Mouse (Mus musculus): Measurements from ENCODE around the gene Ap3s2.

Ap3s2 gene

DNA sequence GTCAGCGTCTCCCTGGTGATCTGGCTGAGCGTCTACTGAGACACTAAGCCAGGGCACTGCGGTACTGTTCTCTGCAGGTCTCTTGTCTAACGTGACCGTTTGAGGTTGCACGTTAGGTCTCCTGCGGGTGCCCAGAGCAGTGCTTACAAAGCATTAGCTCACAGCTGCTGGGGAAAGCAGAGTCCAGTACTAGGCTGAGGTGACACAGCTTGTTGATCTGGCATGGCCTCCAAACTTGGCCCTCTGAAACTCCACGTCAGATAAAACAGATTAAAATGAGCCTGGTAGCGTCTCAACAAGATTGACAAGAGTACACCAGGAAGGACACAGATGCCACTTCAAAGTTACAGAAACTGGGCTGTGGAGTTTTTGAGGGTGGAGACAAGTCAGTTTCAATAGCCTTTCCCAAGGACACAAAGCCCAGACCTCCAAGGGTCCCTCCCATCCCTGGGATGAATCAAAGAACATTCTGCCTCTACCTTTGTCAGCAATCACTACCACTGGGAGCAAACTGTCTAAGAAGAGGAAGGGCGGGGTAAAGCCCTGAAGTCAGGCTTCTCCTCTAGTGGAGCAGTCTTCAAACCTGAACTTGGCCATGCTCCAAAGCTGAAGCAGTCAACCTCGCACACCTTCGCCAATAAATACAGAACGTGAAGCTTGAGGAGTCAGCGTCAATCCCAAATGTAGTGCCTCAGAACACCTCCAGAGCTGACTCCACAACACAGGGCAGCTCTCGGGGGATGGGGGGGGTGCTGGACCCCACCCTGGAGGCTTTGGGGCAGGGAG, 29.8 kb downstream of the Ap3s2 start:
- no peak for DNase-seq (ENCODE audit: low read depth, low spot score)

DNA sequence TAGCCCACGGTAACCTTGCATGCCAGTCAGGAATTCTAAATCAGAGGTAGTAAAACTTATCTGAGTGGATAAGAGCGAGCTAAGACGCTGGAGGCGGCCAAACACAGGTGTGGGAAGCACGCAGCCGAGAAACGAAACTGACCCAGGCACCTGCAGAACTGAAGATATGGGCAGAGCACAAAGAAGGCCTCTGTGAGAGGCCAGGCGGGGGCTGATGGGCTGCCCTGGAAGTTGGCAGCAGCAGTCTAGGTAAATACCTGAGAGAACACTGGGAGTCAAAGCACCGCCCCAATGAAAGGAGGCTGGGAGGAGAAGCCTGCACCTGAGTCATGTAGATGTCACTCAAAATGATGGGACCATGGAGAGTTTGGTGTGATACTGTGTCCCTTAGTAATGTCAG, 31.8 kb downstream of the Ap3s2 start:
- no peak for DNase-seq (ENCODE audit: low read depth, low spot score)

DNA sequence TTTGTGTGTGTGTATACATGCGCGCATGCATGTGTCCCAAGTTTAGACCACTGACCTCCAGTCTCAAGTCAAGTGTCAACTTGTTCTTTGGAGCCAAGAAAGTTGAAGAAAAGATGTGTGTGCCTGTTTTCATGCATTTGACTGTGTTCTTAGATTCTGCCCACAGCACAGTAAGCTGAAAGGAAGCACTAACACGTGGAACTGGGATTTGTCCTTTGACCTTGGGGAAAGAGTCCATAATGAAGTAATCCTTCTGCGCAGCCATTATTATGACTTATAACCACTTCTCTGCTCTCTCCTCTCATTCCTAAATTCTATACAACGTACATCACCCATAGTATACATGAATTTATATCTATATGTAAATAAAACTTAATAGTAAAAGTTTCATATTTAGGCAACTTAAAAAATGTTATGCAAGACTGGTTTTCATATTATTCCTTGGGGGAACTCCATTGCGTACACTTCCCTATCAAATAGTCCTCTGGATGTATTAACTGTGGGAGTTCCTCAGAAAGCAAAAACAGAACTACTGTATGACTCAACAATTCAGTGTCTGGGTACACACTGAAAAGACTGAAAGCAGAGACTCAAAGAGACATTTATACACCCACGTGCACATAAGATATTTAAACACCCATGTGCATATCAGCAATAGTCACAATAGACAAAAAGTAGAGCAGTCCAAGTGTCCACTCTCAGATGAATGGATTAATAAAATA, 36.7 kb downstream of the Ap3s2 start:
- no peak for DNase-seq (ENCODE audit: low read depth, low spot score)

DNA sequence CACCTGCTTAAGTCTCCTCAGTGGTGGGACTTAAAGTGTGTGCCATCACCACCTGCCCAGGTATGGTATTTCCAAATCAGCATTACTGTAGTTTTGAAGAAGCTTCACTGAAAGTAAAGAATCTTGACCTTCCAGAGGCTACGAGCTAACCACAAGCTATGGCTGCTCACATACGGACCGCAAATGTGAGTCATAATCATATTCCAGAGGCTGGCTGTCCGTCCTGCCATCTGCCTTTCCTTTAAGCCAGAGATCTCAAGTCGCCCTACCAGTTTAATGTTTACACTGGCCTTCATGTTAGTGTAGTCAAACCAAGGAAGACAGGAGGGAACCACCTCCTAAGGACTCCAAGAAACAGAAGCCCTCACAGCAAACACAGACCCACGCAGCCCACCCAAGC, 38.5 kb downstream of the Ap3s2 start:
- no peak for DNase-seq (ENCODE audit: low read depth, low spot score)

DNA sequence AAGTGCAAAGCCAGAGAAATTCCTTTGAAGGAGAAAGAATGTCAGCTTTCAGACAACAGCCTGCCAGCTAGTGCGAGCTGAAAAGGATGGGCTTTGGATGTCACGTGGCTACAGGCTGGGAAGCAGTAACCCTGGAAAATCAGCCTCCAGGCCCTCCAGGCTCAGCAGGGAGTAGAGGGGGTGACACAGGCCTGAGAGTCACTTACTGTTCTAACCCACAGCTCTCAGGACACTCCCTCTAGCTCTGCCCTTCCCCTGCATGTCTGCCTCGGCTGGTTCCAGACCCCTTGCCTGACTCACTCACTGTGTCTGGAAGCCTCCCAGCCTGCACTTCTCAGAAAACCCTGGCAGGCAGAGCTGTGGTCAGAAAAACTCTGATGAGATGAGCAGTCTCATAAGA, 39.5 kb downstream of the Ap3s2 start:
- no peak for DNase-seq (ENCODE audit: low read depth, low spot score)

DNA sequence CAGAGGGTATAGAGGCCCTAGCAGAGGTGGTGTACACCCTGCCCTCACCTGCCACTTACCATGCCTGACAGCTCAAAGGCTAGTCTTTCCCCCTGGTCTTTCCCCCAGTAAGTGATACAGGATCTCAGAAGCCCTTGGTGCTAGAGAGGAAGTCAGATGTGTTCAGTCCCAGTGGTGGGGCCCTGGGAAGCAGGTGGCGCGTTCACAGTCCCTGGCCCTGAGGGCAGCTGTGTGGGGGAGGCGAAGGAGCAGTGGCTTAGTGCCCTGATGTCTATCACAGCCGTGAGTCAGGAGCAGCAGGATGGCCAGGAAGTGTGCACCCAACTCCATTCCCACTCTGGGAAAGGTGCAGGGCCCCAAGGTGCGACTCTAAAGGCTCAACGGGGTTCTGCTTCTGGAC, 40.4 kb downstream of the Ap3s2 start:
- no peak for DNase-seq (ENCODE audit: low read depth, low spot score)

DNA sequence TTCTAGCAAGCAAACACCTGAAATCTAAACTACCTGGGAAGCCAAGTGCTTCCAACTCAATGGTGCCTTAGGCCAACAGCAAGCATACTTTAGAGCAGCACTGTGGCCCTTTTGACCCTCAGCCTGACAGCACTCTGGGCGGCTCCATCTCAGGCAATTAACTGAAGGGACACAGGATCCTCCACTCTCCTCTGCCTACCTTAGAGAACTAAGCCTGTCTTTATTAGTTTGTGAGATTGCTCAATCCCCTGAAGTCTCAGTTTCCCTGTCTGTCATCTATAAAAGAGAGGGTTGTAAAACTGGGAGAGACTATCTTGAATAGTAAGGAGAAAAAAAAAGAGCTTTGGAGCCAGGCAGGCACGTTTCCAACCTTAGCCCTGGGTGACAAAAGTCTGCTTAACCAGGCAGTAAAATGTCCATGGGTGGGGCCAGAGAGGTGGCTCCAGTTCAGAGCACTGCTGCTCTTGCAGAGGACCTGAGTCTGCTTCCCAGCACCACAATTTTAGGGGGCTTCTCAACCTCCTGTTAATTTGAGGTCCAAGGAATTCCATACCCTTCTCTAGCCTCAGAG, 41.9 kb downstream of the Ap3s2 start:
- no peak for DNase-seq (ENCODE audit: low read depth, low spot score)

DNA sequence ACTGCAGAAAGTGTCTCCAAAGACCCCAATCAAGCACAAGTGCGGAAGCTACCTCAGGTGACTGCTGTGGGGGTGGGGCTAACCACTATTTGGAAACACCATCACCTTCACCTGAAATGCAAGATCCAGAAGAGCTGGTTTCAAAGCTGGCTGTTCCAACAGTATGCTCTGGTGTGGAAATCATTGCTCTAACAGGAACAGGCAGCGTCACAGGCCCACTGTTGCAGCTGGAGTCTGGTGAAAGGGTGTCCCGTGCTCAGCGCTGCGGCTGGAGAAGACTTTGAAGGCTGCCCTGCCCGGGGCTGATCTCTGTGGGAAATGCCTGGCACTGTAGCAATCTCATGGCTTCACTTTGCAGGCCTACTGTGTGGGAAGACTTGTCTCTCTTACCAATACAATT, 47.0 kb downstream of the Ap3s2 start:
- no peak for DNase-seq (ENCODE audit: low read depth, low spot score)

DNA sequence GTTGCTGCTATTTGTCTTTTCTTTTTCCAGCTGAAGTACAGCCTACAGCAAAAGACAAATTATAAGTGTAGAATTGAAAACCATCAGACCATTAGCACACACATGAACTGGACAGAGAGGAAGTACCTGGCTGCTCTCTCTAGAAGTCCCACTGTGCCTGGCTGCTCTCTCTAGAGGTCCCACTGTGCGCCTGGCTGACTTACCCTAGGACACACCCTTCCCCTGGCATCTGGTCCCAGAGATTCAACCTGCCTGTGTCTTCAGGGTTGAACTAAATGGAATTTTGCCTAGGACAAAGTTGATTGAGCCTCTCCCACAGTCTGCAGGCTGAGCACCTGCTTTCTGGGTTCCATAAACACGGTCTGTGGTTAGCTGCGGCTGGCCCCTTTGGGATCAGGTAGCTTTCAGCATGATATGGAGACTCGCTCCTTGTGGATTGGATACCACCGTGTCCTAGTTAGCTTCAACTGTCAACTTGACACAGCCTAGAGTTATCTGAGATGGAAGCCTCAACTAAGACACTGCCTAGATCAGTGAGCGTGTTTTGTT, 48.6 kb downstream of the Ap3s2 start:
- no peak for DNase-seq (ENCODE audit: low read depth, low spot score)

DNA sequence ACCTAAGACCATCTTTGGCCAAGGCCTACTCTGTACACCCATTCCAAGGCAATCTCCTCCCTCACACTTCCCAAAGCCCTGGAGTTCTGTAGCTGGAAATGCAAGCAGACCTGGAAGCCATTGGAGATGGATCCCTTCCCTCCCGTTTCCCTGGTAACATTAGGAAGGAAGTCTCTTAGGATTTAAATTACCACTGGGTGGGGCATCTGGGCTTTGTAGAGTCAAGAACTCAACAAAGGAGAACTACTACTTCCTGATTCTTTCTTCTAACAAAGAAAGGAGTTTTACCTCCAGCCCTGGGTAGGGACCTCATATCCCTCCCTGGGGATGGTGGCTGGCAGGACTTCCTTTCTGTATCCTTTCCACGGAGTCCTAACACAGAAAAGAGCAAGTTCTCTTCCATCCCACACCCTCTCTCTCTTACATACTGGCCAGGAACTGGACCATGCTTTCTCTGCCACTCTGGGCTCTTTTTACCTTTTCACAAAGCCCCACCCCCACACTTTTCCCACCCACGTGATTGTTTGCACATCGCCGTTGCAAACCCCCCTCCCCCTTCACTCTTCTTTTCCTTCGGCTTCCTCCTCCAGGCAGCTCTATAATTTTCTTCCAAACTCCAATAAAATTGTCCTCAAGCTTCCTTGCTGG, 51.3 kb downstream of the Ap3s2 start:
- DNase-seq (ENCODE audit: low read depth, low spot score), result no peak

DNA sequence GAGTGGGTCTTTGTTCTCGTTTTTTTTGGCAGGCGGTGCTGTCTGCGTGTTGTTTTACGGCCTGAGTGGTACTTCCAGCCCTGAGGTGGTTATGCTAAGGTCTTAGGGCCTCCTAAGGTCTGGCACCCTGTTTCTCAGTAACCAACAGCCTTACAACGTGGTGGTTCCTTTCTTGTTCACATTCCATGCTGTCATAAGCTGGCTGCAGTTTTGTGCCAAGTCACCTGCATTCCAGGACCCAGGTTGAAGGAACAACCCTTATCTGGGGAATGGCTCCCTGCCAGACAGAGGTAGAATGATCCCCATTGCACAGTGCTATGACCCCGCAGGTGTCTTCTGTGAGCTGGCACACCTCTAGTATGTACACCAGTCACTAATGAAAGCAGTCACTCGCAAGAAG, 52.0 kb downstream of the Ap3s2 start:
- DNase-seq (ENCODE audit: low read depth, low spot score), result no peak

DNA sequence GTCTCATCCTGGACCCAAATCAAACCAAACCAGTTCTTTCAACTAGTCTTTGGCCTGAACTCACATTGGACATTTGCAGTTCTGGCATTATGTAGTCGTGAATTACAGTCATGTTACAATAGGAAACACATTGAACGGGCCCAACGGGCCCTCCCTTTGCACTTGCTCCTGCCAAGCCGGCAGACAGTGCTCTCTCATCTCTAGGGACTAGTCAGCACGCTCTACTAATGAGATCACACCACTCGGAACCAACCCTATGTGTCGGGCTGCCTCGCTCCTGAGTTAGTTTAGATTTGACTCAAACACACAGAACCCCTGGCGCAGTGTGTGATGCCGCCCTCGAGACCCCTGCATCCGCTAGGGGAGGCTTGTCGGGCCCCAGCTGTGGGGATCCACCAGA, 52.6 kb downstream of the Ap3s2 start:
- DNase-seq (ENCODE audit: low read depth, low spot score), result no peak

DNA sequence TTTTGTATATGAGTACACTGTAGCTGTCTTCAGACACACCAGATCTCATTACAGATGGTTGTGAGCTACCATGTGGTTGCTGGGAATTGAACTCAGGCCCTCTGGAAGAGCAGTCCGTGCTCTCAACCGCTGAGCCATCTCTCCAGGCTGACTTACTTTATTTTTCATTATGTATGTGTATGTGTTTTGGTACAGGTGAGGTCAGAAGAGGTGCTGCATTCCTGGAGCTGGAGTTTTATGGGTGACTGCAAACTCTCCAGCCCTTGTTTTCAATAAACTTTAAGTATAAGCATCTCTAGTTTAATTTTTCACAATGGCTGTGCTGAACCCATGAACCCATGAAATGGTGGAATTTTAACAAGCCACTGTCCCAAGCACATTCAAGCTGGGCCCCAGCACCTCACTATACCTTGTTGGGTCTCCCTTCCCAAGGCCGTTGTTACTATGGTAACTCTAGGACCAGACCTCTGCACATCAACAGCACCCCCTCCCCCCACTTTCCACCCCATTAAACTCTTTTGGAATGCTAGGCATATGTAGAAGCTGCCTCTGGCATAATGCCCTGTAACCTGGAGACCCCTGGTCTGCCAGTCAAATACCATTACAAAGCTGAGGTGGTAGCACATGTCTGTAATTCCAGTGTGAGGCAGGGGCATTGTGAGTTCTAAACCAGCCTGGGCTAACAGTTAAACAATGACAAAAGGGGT, 54.0 kb downstream of the Ap3s2 start:
- DNase-seq (ENCODE audit: low read depth, low spot score), result peak; percentile 23

DNA sequence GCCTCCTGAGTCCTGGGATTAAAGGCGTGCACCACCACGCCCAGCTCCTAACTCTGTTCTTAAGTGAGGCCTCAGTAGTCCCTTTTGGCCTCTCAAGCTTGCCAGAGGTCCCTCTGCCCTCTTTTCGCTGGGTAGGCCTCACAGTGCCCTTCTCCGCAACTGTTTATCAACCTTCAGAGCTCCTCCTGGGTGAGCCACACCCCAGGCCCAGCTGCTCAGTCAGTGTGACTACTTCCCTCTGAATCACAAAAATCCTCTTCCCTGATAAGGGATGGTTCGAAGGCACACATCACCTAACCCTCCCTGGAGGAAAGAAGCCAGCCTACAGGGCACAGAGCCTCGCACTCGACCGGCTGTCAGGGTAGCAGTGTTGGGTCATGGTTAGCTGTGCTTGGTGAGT, 58.7 kb downstream of the Ap3s2 start:
- no peak for DNase-seq (ENCODE audit: low read depth, low spot score)

DNA sequence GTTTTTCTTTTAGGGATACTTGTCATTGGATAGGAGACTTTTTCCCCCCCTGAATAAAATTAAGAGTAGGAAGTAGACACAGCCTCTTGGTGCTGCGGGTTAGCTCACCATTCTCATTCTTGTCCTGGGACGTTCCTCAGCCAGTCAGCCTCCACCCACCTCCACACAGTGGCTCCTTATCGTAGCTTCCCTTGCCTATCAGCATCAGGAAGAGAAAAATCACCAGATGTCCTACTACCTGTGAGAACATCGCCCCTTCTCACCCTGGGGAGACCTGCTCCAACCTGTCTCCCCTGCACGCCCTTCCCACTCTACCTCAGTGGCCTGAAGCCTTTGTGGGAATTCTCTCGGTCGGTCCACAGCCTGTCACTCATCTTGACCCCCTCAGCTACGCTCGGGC, 59.6 kb downstream of the Ap3s2 start, which contains the start of gene Anpep:
Gene Anpep, minus strand, starts transcription at position 249 of the 400 bp plus-strand sequence.
- DNase-seq (ENCODE audit: low read depth, low spot score), result no peak

DNA sequence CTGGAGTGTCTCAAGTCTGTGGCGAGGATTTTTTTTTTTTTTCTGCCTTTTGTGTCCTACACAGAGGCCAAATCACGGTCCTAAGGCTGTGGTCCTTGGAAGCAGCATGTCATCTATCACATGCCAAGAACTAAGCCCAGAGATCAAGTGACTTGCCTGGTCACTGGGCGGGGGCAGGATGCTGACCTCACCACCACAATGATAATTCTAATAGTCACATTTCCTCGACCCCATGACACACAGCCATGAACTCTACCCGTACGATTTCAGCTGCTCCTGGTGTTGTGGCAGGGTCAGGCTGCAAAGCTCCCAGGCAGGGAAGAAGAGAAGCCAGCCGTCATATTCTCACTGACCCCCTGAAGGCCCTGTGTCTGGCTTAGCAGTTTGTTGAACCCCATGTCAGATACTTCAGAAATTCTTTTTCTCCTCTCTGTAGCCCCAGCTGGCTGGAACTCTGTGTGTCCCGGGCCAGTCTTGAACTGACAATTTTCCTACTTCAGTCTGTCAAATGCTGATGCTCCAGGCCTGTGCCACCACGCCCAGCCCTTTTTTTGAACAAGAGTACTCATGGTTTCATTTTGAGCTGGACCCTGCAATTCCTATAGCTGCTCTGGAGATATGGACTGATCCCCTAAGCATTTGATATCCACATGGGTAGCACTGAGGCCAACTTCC, 61.4 kb downstream of the Ap3s2 start:
- DNase-seq (ENCODE audit: low read depth, low spot score), result no peak

DNA sequence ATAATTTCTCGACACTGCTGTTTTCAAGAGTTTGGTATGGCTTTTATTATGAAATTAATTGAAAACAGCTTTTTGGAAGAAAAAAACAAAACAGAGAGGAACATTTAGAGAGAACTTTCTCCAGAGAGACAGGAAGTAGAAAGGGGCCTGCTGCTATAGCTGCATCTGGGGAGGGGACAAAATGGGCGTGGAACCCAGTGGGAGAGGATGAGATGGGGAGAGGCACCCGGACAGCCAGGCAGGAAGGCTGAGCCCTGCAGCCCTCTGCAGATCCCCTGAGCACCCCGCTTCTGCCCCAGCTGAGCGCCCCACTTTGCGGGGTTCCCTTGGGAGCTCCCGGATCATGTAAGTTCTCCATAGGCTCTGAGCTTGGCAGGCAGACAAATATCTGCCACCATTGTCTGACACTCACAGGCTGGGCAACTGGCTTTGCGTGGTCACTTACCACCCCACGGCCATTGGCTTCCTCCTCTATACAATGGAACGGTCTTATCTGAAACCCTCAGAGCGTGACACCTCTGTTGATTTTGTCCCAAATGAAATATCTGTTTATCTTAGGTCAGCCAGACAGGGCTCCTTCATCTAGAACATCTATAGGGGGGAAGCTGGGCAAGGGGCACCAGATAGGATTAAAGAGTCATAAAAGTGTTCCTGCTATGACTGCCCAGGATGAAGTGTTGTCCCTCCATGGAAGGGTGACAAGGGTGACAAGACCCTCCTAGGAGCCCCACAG, 62.1 kb downstream of the Ap3s2 start:
- no peak for DNase-seq (ENCODE audit: low read depth, low spot score)

DNA sequence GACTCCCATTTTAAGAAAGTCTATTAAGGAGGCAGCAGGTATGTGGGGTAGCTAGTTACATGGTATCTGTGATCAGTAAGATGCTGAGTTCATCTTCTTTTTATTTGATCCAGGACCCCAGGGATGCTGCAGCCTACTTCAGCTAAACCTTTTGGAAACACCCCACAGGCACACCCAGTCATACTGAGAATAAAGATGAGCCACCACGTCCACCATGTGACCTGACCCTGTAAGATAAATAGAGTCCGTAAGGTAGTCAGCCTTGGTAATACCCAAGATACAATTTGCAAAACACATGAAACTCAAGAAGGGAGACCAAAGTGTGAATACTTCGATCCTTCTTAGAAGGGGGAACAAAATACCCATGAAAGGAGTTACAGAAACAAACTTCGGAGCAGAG, 64.1 kb downstream of the Ap3s2 start:
- no peak for DNase-seq (ENCODE audit: low read depth, low spot score)

DNA sequence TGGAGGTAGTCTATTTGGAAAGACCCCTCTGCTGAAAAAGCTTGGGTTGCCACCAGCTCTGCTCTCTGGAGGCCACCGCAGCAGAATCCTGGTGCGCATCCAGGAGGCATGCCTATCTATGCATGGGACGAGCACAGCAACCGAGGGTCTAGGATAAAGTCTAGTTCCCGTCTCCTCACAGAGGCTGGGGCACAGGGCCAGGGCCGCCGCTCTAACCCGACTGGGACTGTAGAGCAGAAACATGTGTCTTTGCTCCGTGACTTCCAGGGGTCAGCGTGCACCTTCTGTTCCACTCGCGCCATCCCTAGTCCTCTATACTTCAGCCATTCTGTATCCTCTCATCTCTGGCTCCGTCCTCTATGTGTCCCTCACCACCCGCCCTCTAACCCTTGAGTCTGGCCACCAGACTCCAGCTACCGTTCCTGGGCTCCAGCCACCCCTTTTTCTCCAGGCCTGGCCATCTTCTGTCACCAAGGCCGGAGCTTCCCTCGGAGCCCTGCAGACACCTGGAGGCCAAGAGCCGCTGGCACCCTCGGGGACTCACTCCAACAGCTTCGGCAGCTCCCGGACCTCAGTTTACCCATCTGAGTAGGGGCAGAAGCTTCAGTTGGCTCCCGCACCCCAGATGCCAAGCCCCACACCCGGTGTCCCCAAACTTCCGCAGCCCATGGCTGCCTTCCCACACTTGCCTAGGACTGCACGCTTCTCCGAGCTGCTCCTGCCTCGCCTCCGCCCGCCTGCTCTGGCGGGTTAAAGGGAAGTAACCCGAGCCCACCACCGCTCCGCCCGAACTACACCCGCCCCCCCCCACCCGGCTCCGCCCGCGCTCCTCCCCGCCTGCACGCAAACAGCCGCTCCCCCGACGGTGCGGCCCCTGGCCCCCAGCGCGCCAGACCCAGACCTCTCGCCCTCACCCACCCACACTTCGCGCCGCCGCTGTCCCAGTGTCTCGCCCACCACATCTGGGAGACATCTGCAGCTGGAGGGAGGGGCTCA, 72.7 kb downstream of the Ap3s2 start:
- DNase-seq (ENCODE audit: low read depth, low spot score), result peak; percentile 58

Measured in embryo, embryonic 11.5 days (tissue).